Mouse (Mus musculus) heart, embryonic 11.5 days (tissue): ENCODE data around the gene Cd300lf. TPM values are rescaled to one million over a fixed set of nuclear protein-coding genes. Genes with fewer than 3 reads are reported as not detected.

Source experiments
- ATAC-seq: fragments of 200-750 bp; cut with Nextera tagmentation; replicated peaks from 2 replicates; pipeline ENCODE4 v1.8.0; 2017; ENCODE audit warnings: moderate library complexity; ENCODE audit not compliant: insufficient number of reproducible peaks, low FRiP score, low TSS enrichment
- H3K27ac ChIP-seq: fragments of 300-500 bp; sonication (generic); 2 replicates; pipeline ENCODE4 v1.5.1; 2014; ENCODE audit warnings: mild to moderate bottlenecking, low read depth, low read length
- H3K27me3 ChIP-seq: fragments of 300-500 bp; sonication (generic); 2 replicates; pipeline ENCODE4 v1.6.1; 2014; ENCODE audit warnings: mild to moderate bottlenecking, low read length, mixed read lengths; ENCODE audit not compliant: control insufficient read depth, insufficient read depth
- H3K36me3 ChIP-seq: fragments of 300-500 bp; sonication (generic); 2 replicates; pipeline ENCODE4 v1.6.1; 2014; ENCODE audit warnings: mild to moderate bottlenecking, low read length, moderate library complexity, mixed read lengths; ENCODE audit not compliant: control insufficient read depth, insufficient read depth
- H3K4me1 ChIP-seq: fragments of 300-500 bp; sonication (generic); 2 replicates; pipeline ENCODE4 v1.6.1; 2014; ENCODE audit warnings: low read length; ENCODE audit not compliant: control insufficient read depth, insufficient read depth
- H3K4me2 ChIP-seq: fragments of 300-500 bp; sonication (generic); 2 replicates; pipeline ENCODE4 v1.6.1; 2014; ENCODE audit warnings: mild to moderate bottlenecking, moderate library complexity
- H3K4me3 ChIP-seq: fragments of 300-500 bp; sonication (generic); 2 replicates; pipeline ENCODE4 v1.5.1; 2014; ENCODE audit warnings: low read depth, low read length
- H3K9ac ChIP-seq: fragments of 300-500 bp; sonication (generic); 2 replicates; pipeline ENCODE4 v1.6.1; 2014; ENCODE audit warnings: mild to moderate bottlenecking, low read depth, low read length, moderate library complexity
- H3K9me3 ChIP-seq: fragments of 300-500 bp; sonication (generic); replicated peaks from 2 replicates; pipeline ENCODE4 v1.6.1; 2016; ENCODE audit warnings: low read length; ENCODE audit not compliant: control insufficient read depth
- WGBS: fragments of 180-500 bp; shearing (Covaris S2); extraction: QIAGEN DNeasy Blood & Tissue Kit; methylation state at CpG from one replicate; pipeline ENCODE4 v1.1.7; 2014; ENCODE audit not compliant: insufficient replicate concordance; 5-methylcytosine and 5-hydroxymethylcytosine counted together
- polyA plus RNA-seq: library from polyadenylated mRNA; unstranded; fragments of >200 nt; fragmentation: Nextera tagmentation; extraction: Ambion mirVana; gene quantifications from 2 replicates; pipeline ENCODE4 v1.2.1, GENCODE M21; 2014

Cd300lf gene
- polyA plus RNA-seq, 1 experiment from 2014 or later = 0.19 TPM

- H3K27me3 ChIP-seq = no peaks in the 10 kb centered on the region
- no peak overlapping the region for H3K4me3 ChIP-seq
- H3K4me1 ChIP-seq = peaks cover 5% of the 10 kb centered on the region; the same call in 1 of the 2 replicates
- no peaks in the 10 kb centered on the region for H3K36me3 ChIP-seq
- no peaks in the 10 kb centered on the region for H3K9me3 ChIP-seq
- WGBS = 44% methylated on average over 10 of the region's 10 CpGs
- H3K9ac ChIP-seq = no peak overlapping the region
- H3K27ac ChIP-seq = no peak overlapping the region
- no peak for ATAC-seq
- H3K4me2 ChIP-seq = no peak overlapping the region
Observed at GRCm38 (mm10) chr11:115098203-115098932, 35.4 kb downstream of the Cd300lf start.

- no peak overlapping the region for H3K4me2 ChIP-seq
- ATAC-seq = no peak
- H3K27me3 ChIP-seq = peaks cover 26% of the 10 kb centered on the region
Observed at GRCm38 (mm10) chr11:115092140-115092539, 41.7 kb downstream of the Cd300lf start.

GRCm38 (mm10) chr11:115091362-115091901 lies 42.4 kb downstream of the Cd300lf start, which contains the start of gene Rab37:
Gene Rab37 (plus strand): TSS chr11:115091431.
- H3K4me3 ChIP-seq = no peak within 1 kb of the TSS

More at GRCm38 (mm10) chr11:115092140-115092539, 41.7 kb downstream of the Cd300lf start:
- Histone ChIP-seq H3K4me3 (no peak overlapping the region), H3K4me1 (no peaks in the 10 kb centered on the region), H3K27ac (no peak overlapping the region), H3K9ac (no peak overlapping the region), H3K9me3 (no peaks in the 10 kb centered on the region), H3K36me3 (no peaks in the 10 kb centered on the region)
- 19% methylated on average over 4 of the region's 4 CpGs for WGBS

GRCm38 (mm10) chr11:115089853-115090252 lies 43.9 kb downstream of the Cd300lf start:
- ATAC-seq = no peak
- Histone ChIP-seq H3K36me3 (no peaks in the 10 kb centered on the region), H3K9ac (no peak overlapping the region)

More at GRCm38 (mm10) chr11:115091362-115091901, 42.4 kb downstream of the Cd300lf start, which contains the start of gene Rab37:
- Histone ChIP-seq H3K4me1 (no peaks in the 10 kb centered on the region), H3K9ac (no peak within 1 kb of the TSS), H3K27ac (no peak within 1 kb of the TSS), H3K36me3 (no peaks in the 10 kb centered on the region), H3K27me3 (peaks cover 26% of the 10 kb centered on the region), H3K4me2 (no peak within 1 kb of the TSS), H3K9me3 (no peaks in the 10 kb centered on the region)
- ATAC-seq = no peak
- 3% methylated on average over 36 of the region's 36 CpGs for WGBS

GRCm38 (mm10) chr11:115086213-115086612 lies 47.6 kb downstream of the Cd300lf start:
- Histone ChIP-seq H3K4me3 (no peak overlapping the region), H3K9me3 (no peaks in the 10 kb centered on the region), H3K27ac (no peak overlapping the region), H3K27me3 (peaks cover 35% of the 10 kb centered on the region), H3K9ac (no peak overlapping the region), H3K4me1 (no peaks in the 10 kb centered on the region), H3K36me3 (no peaks in the 10 kb centered on the region), H3K4me2 (no peak overlapping the region)
- no peak for ATAC-seq
- 55% methylated on average over 7 of the region's 7 CpGs for WGBS

More at GRCm38 (mm10) chr11:115089853-115090252, 43.9 kb downstream of the Cd300lf start:
- Histone ChIP-seq H3K4me1 (no peaks in the 10 kb centered on the region), H3K4me3 (no peak overlapping the region), H3K9me3 (no peaks in the 10 kb centered on the region), H3K27me3 (peaks cover 38% of the 10 kb centered on the region), H3K27ac (no peak overlapping the region), H3K4me2 (no peak overlapping the region)
- WGBS = 64% methylated on average over 6 of the region's 6 CpGs

GRCm38 (mm10) chr11:115085064-115085463 lies 48.7 kb downstream of the Cd300lf start:
- no peak overlapping the region for H3K27ac ChIP-seq
- no peaks in the 10 kb centered on the region for H3K9me3 ChIP-seq
- peaks cover 24% of the 10 kb centered on the region for H3K27me3 ChIP-seq
- no peaks in the 10 kb centered on the region for H3K36me3 ChIP-seq
- H3K4me1 ChIP-seq = no peaks in the 10 kb centered on the region
- H3K9ac ChIP-seq = no peak overlapping the region
- no peak overlapping the region for H3K4me3 ChIP-seq
- no peak for ATAC-seq
- 68% methylated on average over 8 of the region's 8 CpGs for WGBS
- H3K4me2 ChIP-seq = no peak overlapping the region

- Histone ChIP-seq H3K36me3 (no peaks in the 10 kb centered on the region), H3K4me3 (no peak overlapping the region), H3K27ac (no peak overlapping the region), H3K9ac (no peak overlapping the region), H3K27me3 (peaks cover 23% of the 10 kb centered on the region), H3K4me1 (no peaks in the 10 kb centered on the region), H3K4me2 (no peak overlapping the region), H3K9me3 (no peaks in the 10 kb centered on the region)
- no peak for ATAC-seq
- 40% methylated on average over 12 of the region's 12 CpGs for WGBS
Observed at GRCm38 (mm10) chr11:115084595-115084994, 49.2 kb downstream of the Cd300lf start.

- Histone ChIP-seq H3K4me2 (no peak overlapping the region), H3K4me1 (no peaks in the 10 kb centered on the region), H3K27ac (no peak overlapping the region), H3K9me3 (no peaks in the 10 kb centered on the region), H3K9ac (no peak overlapping the region), H3K27me3 (peaks cover 20% of the 10 kb centered on the region), H3K36me3 (no peaks in the 10 kb centered on the region), H3K4me3 (no peak overlapping the region)
- 39% methylated on average over 18 of the region's 18 CpGs for WGBS
- no peak for ATAC-seq
Observed at GRCm38 (mm10) chr11:115083376-115084139, 50.2 kb downstream of the Cd300lf start.
